Mouse (Mus musculus): ENCODE data around the gene Cd3eap. TPM values are rescaled to one million over a fixed set of nuclear protein-coding genes. Genes with fewer than 3 reads are reported as not detected.
A peak's percentile ranks its signal among the peaks of the same experiment; 100 is the strongest.

Gene Cd3eap
- total RNA-seq, 2 experiments from 2014 or later, result 18.1 to 19.5 TPM

- DNase-seq (ENCODE audit: low spot score in 2 of 2), result no peak
- Histone ChIP-seq H3K4me3 (peak overlapping the region; percentile 59), H3K27ac (peak overlapping the region; percentile 90)
- no peak for TF ChIP-seq CTCF (conservative IDR thresholded peaks at IDR 0.05)
These were observed 649 bp downstream of the Cd3eap start for GRCm38 (mm10) chr7:19358634-19359033.

GRCm38 (mm10) chr7:19357381-19358375, 1.6 kb downstream of the Cd3eap start:
- Histone ChIP-seq H3K27ac (no peak overlapping the region), H3K4me3 (no peak overlapping the region; the same call in 1 of the 2 replicates)
- no peak for TF ChIP-seq CTCF (conservative IDR thresholded peaks at IDR 0.05)
- DNase-seq (ENCODE audit: low spot score in 2 of 2), result no peak

GRCm38 (mm10) chr7:19356311-19356710, 3.0 kb downstream of the Cd3eap start:
- DNase-seq (ENCODE audit: low spot score in 2 of 2), result no peak
- no peak overlapping the region for H3K27ac ChIP-seq
- no peak overlapping the region for H3K4me3 ChIP-seq
- no peak for TF ChIP-seq CTCF (conservative IDR thresholded peaks at IDR 0.05)

- Histone ChIP-seq H3K4me3 (no peak overlapping the region), H3K27ac (no peak overlapping the region)
- no peak for TF ChIP-seq CTCF (conservative IDR thresholded peaks at IDR 0.05)
- DNase-seq (ENCODE audit: low spot score in 2 of 2), result no peak
These were observed 4.3 kb downstream of the Cd3eap start for GRCm38 (mm10) chr7:19354991-19355390.

GRCm38 (mm10) chr7:19350221-19350620, 9.1 kb downstream of the Cd3eap start:
- TF ChIP-seq CTCF (conservative IDR thresholded peaks at IDR 0.05), result no peak
- H3K4me3 ChIP-seq, result no peak overlapping the region
- H3K27ac ChIP-seq, result no peak overlapping the region
- no peak for DNase-seq (ENCODE audit: low spot score in 2 of 2)

GRCm38 (mm10) chr7:19349188-19349915, 9.9 kb downstream of the Cd3eap start:
- TF ChIP-seq CTCF (conservative IDR thresholded peaks at IDR 0.05), result no peak
- Histone ChIP-seq H3K27ac (peak overlapping the region; percentile 6; the same call in 1 of the 2 replicates), H3K4me3 (no peak overlapping the region)
- no peak for DNase-seq (ENCODE audit: low spot score in 2 of 2)

- peak overlapping the region; percentile 98 for H3K27ac ChIP-seq
- peak overlapping the region; percentile 70 for H3K4me3 ChIP-seq
- peak; percentile 92 to 96 for DNase-seq (ENCODE audit: low spot score in 2 of 2)
- TF ChIP-seq CTCF (conservative IDR thresholded peaks at IDR 0.05), result 0 out of 2 replicates have a peak, but pooled peaks have one; percentile 3
These were observed 14.3 kb downstream of the Cd3eap start for GRCm38 (mm10) chr7:19344938-19345471.

- DNase-seq (ENCODE audit: low spot score in 2 of 2), result no peak
- peak within 1 kb of the TSS; percentile 98 for H3K27ac ChIP-seq
- H3K4me3 ChIP-seq, result peak within 1 kb of the TSS; percentile 70
- TF ChIP-seq CTCF (conservative IDR thresholded peaks at IDR 0.05), result no peak
These were observed 14.9 kb downstream of the Cd3eap start, which contains the start of gene Ercc1 for GRCm38 (mm10) chr7:19344237-19344847. Gene Ercc1 (plus strand): TSS chr7:19344778.

GRCm38 (mm10) chr7:19343210-19343808, 16.0 kb downstream of the Cd3eap start:
- H3K27ac ChIP-seq, result peak overlapping the region; percentile 46; the same call in 1 of the 2 replicates
- peak; percentile 94 for TF ChIP-seq CTCF (conservative IDR thresholded peaks at IDR 0.05)
- DNase-seq (ENCODE audit: low spot score in 2 of 2), result peak in 1 of 2 experiments; percentile 77
- H3K4me3 ChIP-seq, result no peak overlapping the region; the same call in 1 of the 2 replicates

GRCm38 (mm10) chr7:19342481-19343027, 16.7 kb downstream of the Cd3eap start:
- TF ChIP-seq CTCF (conservative IDR thresholded peaks at IDR 0.05), result peak; percentile 99
- DNase-seq (ENCODE audit: low spot score in 2 of 2), result peak; percentile 91 to 94
- Histone ChIP-seq H3K27ac (peak overlapping the region; percentile 87), H3K4me3 (peak overlapping the region; percentile 61)

GRCm38 (mm10) chr7:19341761-19342409, 17.4 kb downstream of the Cd3eap start:
- peak overlapping the region; percentile 87 for H3K27ac ChIP-seq
- peak overlapping the region; percentile 61 for H3K4me3 ChIP-seq
- no peak for TF ChIP-seq CTCF (conservative IDR thresholded peaks at IDR 0.05)
- DNase-seq (ENCODE audit: low spot score in 2 of 2), result no peak

All from layer of hippocampus, adult 2 months (tissue).